Mouse (Mus musculus): Measurements from ENCODE around the gene Cd72.

The Cd72 gene

GRCm38 (mm10) chr4:43404697-43405096 is 49.7 kb downstream of the Cd72 start:
- DNase-seq (ENCODE audit: low read depth, low spot score), result no peak

GRCm38 (mm10) chr4:43402212-43402611 is 52.2 kb downstream of the Cd72 start:
- no peak for DNase-seq (ENCODE audit: low read depth, low spot score)

GRCm38 (mm10) chr4:43401486-43401885 is 52.9 kb downstream of the Cd72 start:
- no peak for DNase-seq (ENCODE audit: low read depth, low spot score)

- no peak for DNase-seq (ENCODE audit: low read depth, low spot score)
Measured at GRCm38 (mm10) chr4:43400976-43401375, 53.5 kb downstream of the Cd72 start.

GRCm38 (mm10) chr4:43399391-43400131 is 54.9 kb downstream of the Cd72 start:
- DNase-seq (ENCODE audit: low read depth, low spot score), result no peak

GRCm38 (mm10) chr4:43398829-43399331 is 55.5 kb downstream of the Cd72 start:
- no peak for DNase-seq (ENCODE audit: low read depth, low spot score)

- no peak for DNase-seq (ENCODE audit: low read depth, low spot score)
Measured at GRCm38 (mm10) chr4:43398014-43398413, 56.4 kb downstream of the Cd72 start.
